Mouse (Mus musculus) intestine, postnatal 0 days (tissue): ENCODE measurements around the gene Lrrc2. TPM values are rescaled to one million over a fixed set of nuclear protein-coding genes. Genes with fewer than 3 reads are reported as not detected.

Experiments used
- ATAC-seq: fragments of 200-750 bp; cut with Nextera tagmentation; 2 replicates; pipeline ENCODE4 v1.8.0; 2017; ENCODE audit warnings: mild to moderate bottlenecking, moderate TSS enrichment, moderate library complexity
- H3K27ac ChIP-seq: fragments of 300-500 bp; sonication (generic); 2 replicates; pipeline ENCODE4 v1.5.1; 2014; ENCODE audit warnings: mild to moderate bottlenecking, low read depth, low read length, moderate library complexity
- H3K27me3 ChIP-seq: fragments of 300-500 bp; sonication (generic); replicated peaks from 2 replicates; pipeline ENCODE4 v1.6.1; 2014; ENCODE audit warnings: low read length, mixed read lengths; ENCODE audit not compliant: control insufficient read depth, insufficient read depth
- H3K36me3 ChIP-seq: fragments of 300-500 bp; sonication (generic); 2 replicates; pipeline ENCODE4 v1.6.1; 2014; ENCODE audit warnings: mild to moderate bottlenecking, moderate library complexity; ENCODE audit not compliant: control insufficient read depth, insufficient read depth
- H3K4me1 ChIP-seq: fragments of 300-500 bp; sonication (generic); replicated peaks from 2 replicates; pipeline ENCODE4 v1.6.1; 2014; ENCODE audit warnings: antibody characterized with exemption, low read length, mixed read lengths; ENCODE audit not compliant: control insufficient read depth, insufficient read depth
- H3K4me2 ChIP-seq: fragments of 300-500 bp; sonication (generic); replicated peaks from 2 replicates; pipeline ENCODE4 v1.6.1; 2014; ENCODE audit warnings: low read depth, mild to moderate bottlenecking, moderate library complexity
- H3K4me3 ChIP-seq: fragments of 300-500 bp; sonication (generic); 2 replicates; pipeline ENCODE4 v1.5.1; 2014; ENCODE audit warnings: low read depth, low read length
- H3K9ac ChIP-seq: fragments of 300-500 bp; sonication (generic); 2 replicates; pipeline ENCODE4 v1.6.1; 2014; ENCODE audit warnings: mild to moderate bottlenecking, low read depth, low read length
- H3K9me3 ChIP-seq: fragments of 300-500 bp; sonication (generic); 2 replicates; pipeline ENCODE4 v1.6.1; 2016; ENCODE audit warnings: mixed run types; ENCODE audit not compliant: control insufficient read depth
- CTCF ChIP-seq: sonication (generic); IDR thresholded peaks from 2 replicates; pipeline ENCODE4 v1.5.1; 2016; ENCODE audit warnings: low read depth, mild to moderate bottlenecking, control low read depth, antibody characterized with exemption, moderate library complexity
- WGBS: fragments of 180-500 bp; shearing (Covaris S2); extraction: QIAGEN DNeasy Blood & Tissue Kit; methylation state at CpG from one replicate; pipeline ENCODE4 v1.1.7; 2014; 5-methylcytosine and 5-hydroxymethylcytosine counted together
- polyA plus RNA-seq: library from polyadenylated mRNA; unstranded; fragments of >200 nt; fragmentation: Nextera tagmentation; extraction: Ambion mirVana; gene quantifications from 2 replicates; pipeline ENCODE4 v1.2.1, GENCODE M21; 2015

Gene Lrrc2
- polyA plus RNA-seq, 1 experiment from 2014 or later: 0.23 TPM

GRCm38 (mm10) chr9:110982351-110982750, 31.0 kb downstream of the Lrrc2 start:
- no peaks in the 10 kb centered on the region for H3K27me3 ChIP-seq
- no peak for TF ChIP-seq CTCF
- WGBS: 76% methylated on average over 4 of the region's 4 CpGs
- H3K36me3 ChIP-seq: no peaks in the 10 kb centered on the region
- no peak overlapping the region for H3K4me3 ChIP-seq
- H3K9me3 ChIP-seq: no peaks in the 10 kb centered on the region
- no peak overlapping the region for H3K27ac ChIP-seq
- no peak overlapping the region for H3K9ac ChIP-seq
- H3K4me2 ChIP-seq: no peak overlapping the region
- ATAC-seq: no peak
- no peaks in the 10 kb centered on the region for H3K4me1 ChIP-seq

DNA sequence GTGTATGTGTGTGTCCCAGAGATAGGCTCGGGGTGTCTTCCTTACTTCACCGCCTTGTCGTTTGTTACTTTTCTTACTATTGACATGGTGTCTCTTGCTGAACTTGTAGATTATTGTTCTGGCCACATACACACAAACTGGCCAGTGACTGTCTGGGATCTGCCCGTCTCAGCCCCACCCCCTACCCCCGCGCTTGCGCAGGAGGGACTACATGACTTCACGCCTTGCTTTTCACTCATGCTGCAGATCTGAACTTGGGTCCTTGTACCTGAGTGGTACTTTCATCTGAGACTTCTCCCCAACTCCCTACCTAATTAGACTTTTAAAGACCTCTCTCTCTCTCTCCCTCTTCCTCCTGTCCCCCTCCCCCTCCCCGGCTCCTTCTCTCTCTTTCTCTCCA, 32.8 kb downstream of the Lrrc2 start:
- no peak for ATAC-seq
- no peak overlapping the region for H3K27ac ChIP-seq

GRCm38 (mm10) chr9:110985541-110985940, 34.2 kb downstream of the Lrrc2 start:
- Histone ChIP-seq H3K4me2 (no peak overlapping the region), H3K9ac (no peak overlapping the region), H3K9me3 (no peaks in the 10 kb centered on the region), H3K27me3 (no peaks in the 10 kb centered on the region), H3K4me1 (no peaks in the 10 kb centered on the region), H3K4me3 (no peak overlapping the region), H3K27ac (no peak overlapping the region), H3K36me3 (no peaks in the 10 kb centered on the region)
- 89% methylated on average over 5 of the region's 5 CpGs for WGBS
- ATAC-seq: no peak
- no peak for TF ChIP-seq CTCF

More for the DNA sequence above, 32.8 kb downstream of the Lrrc2 start:
- WGBS: 94% methylated on average over 9 of the region's 9 CpGs
- Histone ChIP-seq H3K4me2 (no peak overlapping the region), H3K36me3 (no peaks in the 10 kb centered on the region), H3K9me3 (no peaks in the 10 kb centered on the region), H3K9ac (no peak overlapping the region), H3K4me3 (no peak overlapping the region), H3K4me1 (no peaks in the 10 kb centered on the region), H3K27me3 (no peaks in the 10 kb centered on the region)
- no peak for TF ChIP-seq CTCF

- no peak for TF ChIP-seq CTCF
- no peaks in the 10 kb centered on the region for H3K4me1 ChIP-seq
- H3K36me3 ChIP-seq: no peaks in the 10 kb centered on the region
- no peaks in the 10 kb centered on the region for H3K27me3 ChIP-seq
- WGBS: 82% methylated on average over 8 of the region's 8 CpGs
- no peak overlapping the region for H3K27ac ChIP-seq
- no peaks in the 10 kb centered on the region for H3K9me3 ChIP-seq
- 0 out of 2 replicates have a peak, but pooled peaks have one; percentile 8 for ATAC-seq
- H3K4me2 ChIP-seq: no peak overlapping the region
- H3K9ac ChIP-seq: no peak overlapping the region
- no peak overlapping the region for H3K4me3 ChIP-seq
Measured at GRCm38 (mm10) chr9:110985951-110986350, 34.6 kb downstream of the Lrrc2 start.

- Histone ChIP-seq H3K4me2 (no peak overlapping the region), H3K36me3 (no peaks in the 10 kb centered on the region), H3K27ac (no peak overlapping the region), H3K27me3 (no peaks in the 10 kb centered on the region), H3K9ac (no peak overlapping the region), H3K4me1 (no peaks in the 10 kb centered on the region), H3K9me3 (no peaks in the 10 kb centered on the region), H3K4me3 (no peak overlapping the region)
- 52% methylated on average over 4 of the region's 4 CpGs for WGBS
- no peak for TF ChIP-seq CTCF
- no peak for ATAC-seq
Measured at GRCm38 (mm10) chr9:110987331-110987730, 36.0 kb downstream of the Lrrc2 start.

- no peak for ATAC-seq
- no peaks in the 10 kb centered on the region for H3K4me1 ChIP-seq
- H3K4me2 ChIP-seq: no peak overlapping the region
- H3K36me3 ChIP-seq: no peaks in the 10 kb centered on the region
- no peak for TF ChIP-seq CTCF
- 50% methylated on average over 3 of the region's 3 CpGs for WGBS
- no peaks in the 10 kb centered on the region for H3K27me3 ChIP-seq
- no peak overlapping the region for H3K9ac ChIP-seq
- no peaks in the 10 kb centered on the region for H3K9me3 ChIP-seq
- H3K4me3 ChIP-seq: no peak overlapping the region
- H3K27ac ChIP-seq: no peak overlapping the region
Measured at GRCm38 (mm10) chr9:110988078-110988477, 36.7 kb downstream of the Lrrc2 start.

DNA sequence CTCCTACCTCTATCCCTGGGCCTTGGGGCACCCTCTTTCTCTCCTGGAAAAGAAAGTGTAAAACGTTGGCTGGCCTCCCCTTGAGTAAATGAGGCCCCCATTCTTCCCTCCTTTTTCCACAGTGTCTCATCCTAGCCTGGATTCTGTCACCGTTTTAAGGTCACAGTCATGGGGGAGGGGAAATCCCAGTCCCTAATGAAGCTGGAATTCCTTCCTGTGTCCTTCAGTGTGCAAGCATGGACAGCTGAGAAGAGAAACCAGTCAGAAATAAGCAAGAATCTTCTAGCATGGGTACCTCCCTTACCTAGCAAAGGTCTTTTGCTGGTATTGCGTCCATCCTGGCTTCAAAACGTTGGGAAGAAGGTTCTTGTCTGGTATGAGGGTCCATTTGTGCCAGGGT, 37.8 kb downstream of the Lrrc2 start:
- Histone ChIP-seq H3K4me1 (no peaks in the 10 kb centered on the region), H3K27ac (no peak overlapping the region), H3K4me2 (no peak overlapping the region), H3K27me3 (no peaks in the 10 kb centered on the region), H3K9me3 (no peaks in the 10 kb centered on the region), H3K9ac (no peak overlapping the region), H3K36me3 (no peaks in the 10 kb centered on the region), H3K4me3 (no peak overlapping the region)
- ATAC-seq: no peak
- 56% methylated on average over 4 of the region's 4 CpGs for WGBS
- no peak for TF ChIP-seq CTCF
